Mouse (Mus musculus) neural tube, embryonic 11.5 days (tissue): ENCODE measurements around the gene Hint1. TPM values are rescaled to one million over a fixed set of nuclear protein-coding genes. Genes with fewer than 3 reads are reported as not detected.
"Not testable (repeated sequence)": the region's sequence is repeated elsewhere in the genome, so short reads cannot be mapped to it uniquely, and the experiment has no call there.

ENCODE experiments used
- ATAC-seq: fragments of 200-750 bp; cut with Nextera tagmentation; 2 replicates; pipeline ENCODE4 v1.8.0; 2017; ENCODE audit warnings: moderate number of reproducible peaks, mild to moderate bottlenecking, moderate TSS enrichment, moderate library complexity; ENCODE audit not compliant: insufficient read depth, low FRiP score, low TSS enrichment
- DNase-seq: peaks from one replicate; pipeline ENCODE4 v3.0.0-alpha.2; 2015; ENCODE audit warnings: low spot score
- H3K27ac ChIP-seq: fragments of 300-500 bp; sonication (generic); 2 replicates; pipeline ENCODE4 v1.5.1; 2014; ENCODE audit warnings: low read depth, mild to moderate bottlenecking, low read length
- H3K27me3 ChIP-seq: fragments of 300-500 bp; sonication (generic); 2 replicates; pipeline ENCODE4 v1.6.1; 2014; ENCODE audit warnings: mild to moderate bottlenecking, low read length, mixed read lengths; ENCODE audit not compliant: control insufficient read depth, insufficient read depth
- H3K36me3 ChIP-seq: fragments of 300-500 bp; sonication (generic); 2 replicates; pipeline ENCODE4 v1.6.1; 2014; ENCODE audit warnings: mild to moderate bottlenecking, low read length, moderate library complexity, mixed read lengths; ENCODE audit not compliant: control insufficient read depth, insufficient read depth
- H3K4me1 ChIP-seq: fragments of 300-500 bp; sonication (generic); 2 replicates; pipeline ENCODE4 v1.6.1; 2014; ENCODE audit warnings: low read length, mixed read lengths; ENCODE audit not compliant: control insufficient read depth, insufficient read depth
- H3K4me2 ChIP-seq: fragments of 300-500 bp; sonication (generic); 2 replicates; pipeline ENCODE4 v1.6.1; 2014; ENCODE audit warnings: low read depth, mild to moderate bottlenecking, moderate library complexity
- H3K4me3 ChIP-seq: fragments of 300-500 bp; sonication (generic); 2 replicates; pipeline ENCODE4 v1.5.1; 2014; ENCODE audit warnings: low read depth, low read length
- H3K9ac ChIP-seq: fragments of 300-500 bp; sonication (generic); 2 replicates; pipeline ENCODE4 v1.6.1; 2014; ENCODE audit warnings: mild to moderate bottlenecking, low read length
- H3K9me3 ChIP-seq: fragments of 300-500 bp; sonication (generic); 2 replicates; pipeline ENCODE4 v1.6.1; 2016; ENCODE audit warnings: low read length; ENCODE audit not compliant: control insufficient read depth
- WGBS: fragments of 180-500 bp; shearing (Covaris S2); extraction: QIAGEN DNeasy Blood & Tissue Kit; methylation state at CpG from one replicate; pipeline ENCODE4 v1.1.7; 2014; 5-methylcytosine and 5-hydroxymethylcytosine counted together
- polyA plus RNA-seq: library from polyadenylated mRNA; unstranded; fragments of >200 nt; fragmentation: Nextera tagmentation; extraction: Ambion mirVana; gene quantifications from 2 replicates; pipeline ENCODE4 v1.2.1, GENCODE M21; 2014

Hint1 gene
- polyA plus RNA-seq, 1 experiment from 2014 or later, result 565 TPM

- Histone ChIP-seq H3K9ac (no peak overlapping the region), H3K27me3 (no peaks in the 10 kb centered on the region), H3K4me3 (no peak overlapping the region), H3K27ac (no peak overlapping the region), H3K36me3 (no peaks in the 10 kb centered on the region), H3K4me1 (no peaks in the 10 kb centered on the region), H3K9me3 (no peaks in the 10 kb centered on the region; the same call in 1 of the 2 replicates), H3K4me2 (no peak overlapping the region)
- 59% methylated on average over 5 of the region's 5 CpGs for WGBS
- DNase-seq (no peak), ATAC-seq (no peak)
These were observed 18.1 kb downstream of the Hint1 start for GRCm38 (mm10) chr11:54884197-54884828.

GRCm38 (mm10) chr11:54884937-54885336 lies 18.8 kb downstream of the Hint1 start:
- ATAC-seq (no peak), DNase-seq (no peak)
- H3K4me2 ChIP-seq, result no peak overlapping the region
- no peaks in the 10 kb centered on the region for H3K4me1 ChIP-seq
- no peak overlapping the region for H3K27ac ChIP-seq
- H3K9me3 ChIP-seq, result no peaks in the 10 kb centered on the region; the same call in 1 of the 2 replicates
- no peak overlapping the region for H3K4me3 ChIP-seq
- no peaks in the 10 kb centered on the region for H3K36me3 ChIP-seq
- 4% methylated on average over 5 of the region's 5 CpGs for WGBS
- no peaks in the 10 kb centered on the region for H3K27me3 ChIP-seq
- H3K9ac ChIP-seq, result no peak overlapping the region

GRCm38 (mm10) chr11:54885406-54885805 lies 19.2 kb downstream of the Hint1 start:
- no peak for ATAC-seq
- 75% methylated on average over 2 of the region's 2 CpGs for WGBS
- DNase-seq, result no peak
- Histone ChIP-seq H3K4me1 (no peaks in the 10 kb centered on the region), H3K4me3 (no peak overlapping the region), H3K27me3 (no peaks in the 10 kb centered on the region), H3K27ac (no peak overlapping the region), H3K4me2 (no peak overlapping the region), H3K9ac (no peak overlapping the region), H3K9me3 (no peaks in the 10 kb centered on the region; the same call in 1 of the 2 replicates), H3K36me3 (no peaks in the 10 kb centered on the region)

GRCm38 (mm10) chr11:54887927-54888326 lies 21.7 kb downstream of the Hint1 start:
- no peak overlapping the region for H3K4me2 ChIP-seq
- no peaks in the 10 kb centered on the region for H3K27me3 ChIP-seq
- no peaks in the 10 kb centered on the region for H3K4me1 ChIP-seq
- H3K27ac ChIP-seq, result no peak overlapping the region
- H3K9ac ChIP-seq, result no peak overlapping the region
- no peak overlapping the region for H3K4me3 ChIP-seq
- DNase-seq (no peak), ATAC-seq (no peak)
- 84% methylated on average over 6 of the region's 6 CpGs for WGBS
- H3K9me3 ChIP-seq, result no peaks in the 10 kb centered on the region; the same call in 1 of the 2 replicates
- H3K36me3 ChIP-seq, result no peaks in the 10 kb centered on the region

GRCm38 (mm10) chr11:54891341-54891740 lies 25.2 kb downstream of the Hint1 start:
- WGBS, result 81% methylated on average over 5 of the region's 5 CpGs
- ATAC-seq, result no peak
- no peak for DNase-seq

GRCm38 (mm10) chr11:54892091-54892490 lies 25.9 kb downstream of the Hint1 start:
- H3K9ac ChIP-seq, result no peak overlapping the region
- WGBS, result 47% methylated on average over 7 of the region's 7 CpGs
- no peak for DNase-seq

More at GRCm38 (mm10) chr11:54891341-54891740, 25.2 kb downstream of the Hint1 start:
- no peaks in the 10 kb centered on the region; the same call in 1 of the 2 replicates for H3K9me3 ChIP-seq
- no peaks in the 10 kb centered on the region for H3K4me1 ChIP-seq
- H3K27ac ChIP-seq, result no peak overlapping the region
- no peak overlapping the region for H3K4me3 ChIP-seq
- no peak overlapping the region for H3K4me2 ChIP-seq
- no peaks in the 10 kb centered on the region for H3K27me3 ChIP-seq
- H3K36me3 ChIP-seq, result no peaks in the 10 kb centered on the region
- H3K9ac ChIP-seq, result no peak overlapping the region

GRCm38 (mm10) chr11:54894589-54894988 lies 28.4 kb downstream of the Hint1 start:
- no peak for ATAC-seq
- Histone ChIP-seq H3K4me1 (no peaks in the 10 kb centered on the region), H3K36me3 (no peaks in the 10 kb centered on the region), H3K27me3 (no peaks in the 10 kb centered on the region), H3K27ac (no peak overlapping the region), H3K4me3 (no peak overlapping the region), H3K9ac (no peak overlapping the region), H3K9me3 (no peaks in the 10 kb centered on the region), H3K4me2 (no peak overlapping the region)
- WGBS, result 53% methylated on average over 9 of the region's 9 CpGs
- DNase-seq, result no peak

More at GRCm38 (mm10) chr11:54892091-54892490, 25.9 kb downstream of the Hint1 start:
- no peak for ATAC-seq
- Histone ChIP-seq H3K27me3 (no peaks in the 10 kb centered on the region), H3K27ac (no peak overlapping the region), H3K4me3 (no peak overlapping the region), H3K9me3 (no peaks in the 10 kb centered on the region; the same call in 1 of the 2 replicates), H3K36me3 (no peaks in the 10 kb centered on the region), H3K4me2 (no peak overlapping the region), H3K4me1 (no peaks in the 10 kb centered on the region)

- not testable (repeated sequence) for H3K36me3 ChIP-seq, H3K9me3 ChIP-seq, ATAC-seq, H3K27ac ChIP-seq, H3K4me3 ChIP-seq, H3K27me3 ChIP-seq, H3K9ac ChIP-seq, H3K4me2 ChIP-seq, DNase-seq, H3K4me1 ChIP-seq
- WGBS, result 92% methylated on average over 3 of the region's 3 CpGs
These were observed 30.5 kb downstream of the Hint1 start for GRCm38 (mm10) chr11:54896646-54897045.

GRCm38 (mm10) chr11:54897470-54897869 lies 31.3 kb downstream of the Hint1 start:
- no peaks in the 10 kb centered on the region for H3K4me1 ChIP-seq
- H3K9ac ChIP-seq, result no peak overlapping the region
- ATAC-seq, result no peak
- no peaks in the 10 kb centered on the region for H3K27me3 ChIP-seq
- H3K4me2 ChIP-seq, result no peak overlapping the region
- H3K4me3 ChIP-seq, result no peak overlapping the region
- no peaks in the 10 kb centered on the region for H3K36me3 ChIP-seq
- no peak for DNase-seq
- 22% methylated on average over 5 of the region's 5 CpGs for WGBS
- no peaks in the 10 kb centered on the region for H3K9me3 ChIP-seq
- no peak overlapping the region for H3K27ac ChIP-seq
